Mouse (Mus musculus): ENCODE data around the gene Dnajc11. TPM values are rescaled to one million over a fixed set of nuclear protein-coding genes. Genes with fewer than 3 reads are reported as not detected.

The Dnajc11 gene
- polyA plus RNA-seq, 2 experiments from 2014 or later = 25.8 to 42.0 TPM

- no peak for ATAC-seq
Measured at GRCm38 (mm10) chr4:151986650-151987049, 53.2 kb downstream of the Dnajc11 start.

GRCm38 (mm10) chr4:151988014-151988341, 54.5 kb downstream of the Dnajc11 start:
- no peak for ATAC-seq

- peak; percentile 71 for ATAC-seq
Measured at GRCm38 (mm10) chr4:151988342-151989109, 55.0 kb downstream of the Dnajc11 start, which contains the start of gene Thap3. Gene Thap3, minus strand, starts transcription at chr4:151988997.

- peak; percentile 2 for ATAC-seq
Measured at GRCm38 (mm10) chr4:151989110-151989488, 55.6 kb downstream of the Dnajc11 start.

- no peak for ATAC-seq
Measured at GRCm38 (mm10) chr4:151992091-151992490, 58.6 kb downstream of the Dnajc11 start.

GRCm38 (mm10) chr4:151993035-151993434, 59.5 kb downstream of the Dnajc11 start:
- no peak for ATAC-seq

GRCm38 (mm10) chr4:151994228-151995171, 61.0 kb downstream of the Dnajc11 start:
- no peak for ATAC-seq

GRCm38 (mm10) chr4:151995371-151996172, 62.1 kb downstream of the Dnajc11 start:
- ATAC-seq = no peak

- peak; percentile 93 for ATAC-seq
Measured at GRCm38 (mm10) chr4:151996173-151996950, 62.9 kb downstream of the Dnajc11 start, which contains the start of gene Phf13. Gene Phf13, minus strand, starts transcription at chr4:151996258.

GRCm38 (mm10) chr4:151996951-151997222, 63.4 kb downstream of the Dnajc11 start:
- no peak for ATAC-seq

GRCm38 (mm10) chr4:151997701-151998100, 64.2 kb downstream of the Dnajc11 start:
- ATAC-seq = no peak

- no peak for ATAC-seq
Measured at GRCm38 (mm10) chr4:151999481-151999880, 66.0 kb downstream of the Dnajc11 start.

GRCm38 (mm10) chr4:152000906-152001305, 67.4 kb downstream of the Dnajc11 start:
- ATAC-seq = no peak

GRCm38 (mm10) chr4:152001335-152001734, 67.8 kb downstream of the Dnajc11 start:
- ATAC-seq = no peak

- ATAC-seq = no peak
Measured at GRCm38 (mm10) chr4:152002063-152002462, 68.6 kb downstream of the Dnajc11 start.

GRCm38 (mm10) chr4:152006137-152006536, 72.6 kb downstream of the Dnajc11 start:
- no peak for ATAC-seq

- ATAC-seq = no peak
Measured at GRCm38 (mm10) chr4:152006812-152007211, 73.3 kb downstream of the Dnajc11 start.

GRCm38 (mm10) chr4:152007481-152008147, 74.1 kb downstream of the Dnajc11 start:
- ATAC-seq = no peak

GRCm38 (mm10) chr4:152008148-152008500, 74.6 kb downstream of the Dnajc11 start:
- no peak for ATAC-seq

- peak; percentile 89 for ATAC-seq
Measured at GRCm38 (mm10) chr4:152008622-152009075, 75.2 kb downstream of the Dnajc11 start, which contains the start of gene Klhl21. Gene Klhl21, plus strand, starts transcription at chr4:152008803.
